Mouse (Mus musculus) MEL (cell line): Measurements from ENCODE around the gene Ttc30a2.

Experiments
- BHLHE40 ChIP-seq: IDR thresholded peaks from 2 replicates; pipeline ENCODE4 v1.6.1; 2012; ENCODE audit warnings: low read depth, mild to moderate bottlenecking, inconsistent platforms, low read length, improper control_type of control experiment, borderline replicate concordance
- CTCF ChIP-seq, 3 experiments: IDR thresholded peaks in 2 of 3; conservative IDR thresholded peaks in 1 of 3; 2 replicates each; pipeline ENCODE4 v1.5.1; 2011 to 2012; ENCODE audit warnings: low read length in 3 of 3, low read depth in 2 of 3, mild to moderate bottlenecking in 2 of 3, improper control_type of control experiment in 1 of 3, inconsistent platforms in 1 of 3, mixed read lengths in 1 of 3, moderate library complexity in 1 of 3; ENCODE audit not compliant: control insufficient read depth in 1 of 3, insufficient read depth in 1 of 3, poor library complexity in 1 of 3, severe bottlenecking in 1 of 3
- EP300 ChIP-seq, 2 experiments: IDR thresholded peaks; 2 replicates each; pipeline ENCODE4 v1.6.1; 2011; ENCODE audit warnings: improper control_type of control experiment in 2 of 2, low read length in 2 of 2, low read depth in 1 of 2, mild to moderate bottlenecking in 1 of 2
- GATA1 ChIP-seq: IDR thresholded peaks from 2 replicates; pipeline ENCODE4 v1.6.1; 2011; ENCODE audit warnings: low read depth, low read length, improper control_type of control experiment
- HCFC1 ChIP-seq: IDR thresholded peaks from 2 replicates; pipeline ENCODE4 v1.6.1; 2012; ENCODE audit warnings: low read depth, mild to moderate bottlenecking, inconsistent platforms, low read length, improper control_type of control experiment, moderate library complexity
- JUND ChIP-seq: IDR thresholded peaks from 2 replicates; pipeline ENCODE4 v1.6.1; 2011; ENCODE audit warnings: low read depth, mild to moderate bottlenecking, improper control_type of control experiment, low read length
- MAFK ChIP-seq: IDR thresholded peaks from 2 replicates; pipeline ENCODE4 v1.6.1; 2011; ENCODE audit warnings: low read depth, mild to moderate bottlenecking, low read length, improper control_type of control experiment, borderline replicate concordance
- MAZ ChIP-seq: IDR thresholded peaks from 2 replicates; pipeline ENCODE4 v1.6.1; 2012; ENCODE audit warnings: low read depth, mild to moderate bottlenecking, inconsistent platforms, low read length, improper control_type of control experiment
- POLR2A ChIP-seq, 2 experiments: IDR thresholded peaks; 2 replicates each; pipeline ENCODE4 v1.6.1; 2011 to 2012; ENCODE audit warnings: low read length in 2 of 2, mild to moderate bottlenecking in 2 of 2, control low read depth in 1 of 2, improper control_type of control experiment in 1 of 2, low read depth in 1 of 2, moderate library complexity in 1 of 2; ENCODE audit not compliant: control insufficient read depth in 1 of 2, insufficient read depth in 1 of 2, poor library complexity in 1 of 2
- POLR2AphosphoS2 ChIP-seq: IDR thresholded peaks from 2 replicates; pipeline ENCODE4 v1.6.1; 2011; ENCODE audit warnings: low read length, improper control_type of control experiment

GRCm38 (mm10) chr2:76006194-76006593 lies 28.2 kb upstream of the Ttc30a2 start:
- no peak for TF ChIP-seq MAZ
- no peak for TF ChIP-seq HCFC1
- TF ChIP-seq CTCF (IDR thresholded peaks at IDR 0.05 in 2 of 3, conservative IDR thresholded peaks at IDR 0.05 in 1 of 3; ENCODE audit: control insufficient read depth in 1 of 3, insufficient read depth in 1 of 3, low read depth in 2 of 3, low read length in 3 of 3, poor library complexity in 1 of 3, severe bottlenecking in 1 of 3), result no peak
- no peak for TF ChIP-seq EP300 (IDR thresholded peaks at IDR 0.05; ENCODE audit: low read depth in 1 of 2, low read length in 2 of 2)
- no peak for TF ChIP-seq MAFK
- TF ChIP-seq JUND, result no peak
- no peak for TF ChIP-seq POLR2AphosphoS2
- TF ChIP-seq BHLHE40, result no peak
- TF ChIP-seq POLR2A (IDR thresholded peaks at IDR 0.05; ENCODE audit: control insufficient read depth in 1 of 2, insufficient read depth in 1 of 2, low read depth in 1 of 2, low read length in 2 of 2, poor library complexity in 1 of 2), result no peak
- no peak for TF ChIP-seq GATA1
